Mouse (Mus musculus) limb, embryonic 11.5 days (tissue): ENCODE measurements around the gene Bmp4. TPM values are rescaled to one million over a fixed set of nuclear protein-coding genes. Genes with fewer than 3 reads are reported as not detected.
A peak's percentile ranks its signal among the peaks of the same experiment; 100 is the strongest.

ENCODE experiments used
- ATAC-seq: fragments of 200-750 bp; cut with Nextera tagmentation; 2 replicates; pipeline ENCODE4 v1.8.0; 2017; ENCODE audit warnings: low read depth; ENCODE audit not compliant: insufficient number of reproducible peaks, low FRiP score, low TSS enrichment
- DNase-seq: peaks from one replicate; pipeline ENCODE4 v3.0.0-alpha.2; 2015; ENCODE audit warnings: low spot score
- H3K27ac ChIP-seq: fragments of 300-500 bp; sonication (generic); replicated peaks from 2 replicates; pipeline ENCODE4 v1.5.1; 2014; ENCODE audit warnings: low read depth, mild to moderate bottlenecking, low read length
- H3K27me3 ChIP-seq: fragments of 300-500 bp; sonication (generic); 2 replicates; pipeline ENCODE4 v1.6.1; 2014; ENCODE audit warnings: mild to moderate bottlenecking, low read length, mixed read lengths; ENCODE audit not compliant: control insufficient read depth, insufficient read depth
- H3K36me3 ChIP-seq: fragments of 300-500 bp; sonication (generic); 2 replicates; pipeline ENCODE4 v1.6.1; 2014; ENCODE audit warnings: mild to moderate bottlenecking, low read length, moderate library complexity, mixed read lengths; ENCODE audit not compliant: control insufficient read depth, insufficient read depth
- H3K4me1 ChIP-seq: fragments of 300-500 bp; sonication (generic); 2 replicates; pipeline ENCODE4 v1.6.1; 2014; ENCODE audit warnings: low read length, mixed read lengths; ENCODE audit not compliant: control insufficient read depth, insufficient read depth
- H3K4me2 ChIP-seq: fragments of 300-500 bp; sonication (generic); 2 replicates; pipeline ENCODE4 v1.6.1; 2014; ENCODE audit warnings: low read depth, mild to moderate bottlenecking, moderate library complexity; ENCODE audit not compliant: severe bottlenecking
- H3K4me3 ChIP-seq: fragments of 300-500 bp; sonication (generic); 2 replicates; pipeline ENCODE4 v1.5.1; 2014; ENCODE audit warnings: low read depth, low read length
- H3K9ac ChIP-seq: fragments of 300-500 bp; sonication (generic); 2 replicates; pipeline ENCODE4 v1.6.1; 2014; ENCODE audit warnings: mild to moderate bottlenecking, low read length
- H3K9me3 ChIP-seq: fragments of 300-500 bp; sonication (generic); 2 replicates; pipeline ENCODE4 v1.6.1; 2016; ENCODE audit warnings: low read length; ENCODE audit not compliant: control insufficient read depth
- WGBS: fragments of 180-500 bp; shearing (Covaris S2); extraction: QIAGEN DNeasy Blood & Tissue Kit; methylation state at CpG from one replicate; pipeline ENCODE4 v1.1.7; 2014; 5-methylcytosine and 5-hydroxymethylcytosine counted together
- polyA plus RNA-seq: library from polyadenylated mRNA; unstranded; fragments of >200 nt; fragmentation: Nextera tagmentation; extraction: Ambion mirVana; gene quantifications from 2 replicates; pipeline ENCODE4 v1.2.1, GENCODE M21; 2014

Gene Bmp4
- polyA plus RNA-seq, 1 experiment from 2014 or later: 58.9 TPM

DNA sequence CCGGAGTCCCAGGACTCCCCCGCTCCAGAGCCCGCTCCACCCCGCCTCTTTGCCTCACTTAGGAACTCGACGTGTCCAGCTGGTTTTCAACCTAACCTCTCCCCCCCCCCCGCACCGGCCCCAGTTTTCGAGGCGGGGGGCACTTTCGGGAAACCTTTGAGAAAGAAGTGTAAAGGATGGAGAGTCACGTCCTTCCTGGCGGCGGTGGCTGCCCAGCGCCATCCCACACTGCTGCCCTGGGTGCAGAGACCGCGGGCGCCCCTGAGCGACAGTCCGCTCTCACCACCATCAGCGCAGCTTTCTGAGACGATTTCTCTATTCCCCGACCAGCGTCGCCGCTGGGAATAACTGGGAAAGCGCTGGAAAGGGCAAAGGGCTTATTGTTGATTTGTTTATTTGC, 1.8 kb downstream of the Bmp4 start:
- Histone ChIP-seq H3K27me3 (peaks cover 3% of the 10 kb centered on the region; the same call in 1 of the 2 replicates), H3K4me1 (peaks cover 9% of the 10 kb centered on the region; the same call in 1 of the 2 replicates), H3K9me3 (no peaks in the 10 kb centered on the region), H3K27ac (peak overlapping the region; percentile 63; the same call in 1 of the 2 replicates), H3K4me2 (peak overlapping the region; percentile 82), H3K4me3 (peak overlapping the region; percentile 37), H3K36me3 (no peaks in the 10 kb centered on the region), H3K9ac (peak overlapping the region; percentile 62)
- DNase-seq (peak; percentile 75), ATAC-seq (no peak)
- 0% methylated on average over 26 of the region's 27 CpGs for WGBS

GRCm38 (mm10) chr14:46387821-46388481, 2.5 kb downstream of the Bmp4 start:
- peak overlapping the region; percentile 63 for H3K27ac ChIP-seq
- DNase-seq (peak; percentile 77), ATAC-seq (peak; percentile 5; the same call in 1 of the 2 replicates)
- under 1% methylated on average over 41 of the region's 41 CpGs for WGBS
- H3K4me3 ChIP-seq: peak overlapping the region; percentile 37
- peaks cover 3% of the 10 kb centered on the region; the same call in 1 of the 2 replicates for H3K27me3 ChIP-seq
- peaks cover 9% of the 10 kb centered on the region; the same call in 1 of the 2 replicates for H3K4me1 ChIP-seq
- H3K9me3 ChIP-seq: no peaks in the 10 kb centered on the region
- no peaks in the 10 kb centered on the region for H3K36me3 ChIP-seq
- peak overlapping the region; percentile 82 for H3K4me2 ChIP-seq
- peak overlapping the region; percentile 62 for H3K9ac ChIP-seq

- H3K4me1 ChIP-seq: peaks cover 9% of the 10 kb centered on the region; the same call in 1 of the 2 replicates
- peaks cover 3% of the 10 kb centered on the region; the same call in 1 of the 2 replicates for H3K27me3 ChIP-seq
- WGBS: under 1% methylated on average over 27 of the region's 27 CpGs
These were observed 3.2 kb downstream of the Bmp4 start for GRCm38 (mm10) chr14:46387357-46387671.

DNA sequence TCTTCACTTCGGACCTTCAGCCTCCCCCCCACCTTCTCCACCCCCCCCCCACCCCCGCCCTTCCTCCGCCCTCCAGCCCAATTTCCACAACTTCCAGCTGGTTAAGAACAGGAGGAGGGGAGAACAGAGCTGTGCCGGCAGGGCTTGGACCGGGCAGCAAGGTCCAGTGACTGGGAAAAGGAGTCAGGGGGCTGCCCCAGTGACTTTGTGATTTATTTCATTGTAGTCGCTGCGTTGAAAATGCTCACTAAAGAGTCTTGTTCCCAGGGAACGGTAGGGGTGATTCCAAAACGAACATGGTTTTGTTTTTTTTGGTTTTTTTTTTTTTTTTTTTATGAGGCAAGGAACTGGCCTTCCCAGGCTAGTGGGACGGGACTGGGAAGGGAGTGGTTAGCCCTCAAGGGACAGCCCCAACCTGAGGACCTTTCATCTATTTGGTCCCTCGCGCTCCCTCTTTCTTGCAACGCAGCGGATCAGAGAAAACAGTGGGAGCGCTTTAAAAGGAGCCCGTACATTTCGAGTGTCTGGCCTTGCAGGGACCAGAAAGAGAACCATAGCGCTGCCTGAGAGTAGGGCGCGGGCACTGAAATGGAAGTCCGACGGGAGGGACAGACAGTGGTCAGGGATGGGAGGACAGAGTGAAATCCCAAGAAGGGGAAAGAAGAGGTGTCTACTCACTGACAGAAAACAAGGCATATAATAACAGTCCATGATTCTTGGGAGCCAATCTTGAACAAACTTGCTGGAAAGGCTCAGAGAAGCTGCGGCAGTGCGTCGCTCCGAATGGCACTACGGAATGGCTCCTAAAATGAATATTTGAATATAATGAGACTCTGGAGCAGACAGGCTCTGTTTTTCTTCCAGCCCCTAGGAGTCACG, 3.8 kb downstream of the Bmp4 start:
- Histone ChIP-seq H3K4me2 (peak overlapping the region; percentile 82), H3K4me3 (peak overlapping the region; percentile 37), H3K36me3 (peaks cover 2% of the 10 kb centered on the region; the same call in 1 of the 2 replicates), H3K9me3 (no peaks in the 10 kb centered on the region), H3K9ac (peak overlapping the region; percentile 64), H3K27me3 (peaks cover 3% of the 10 kb centered on the region; the same call in 1 of the 2 replicates), H3K27ac (peak overlapping the region; percentile 66), H3K4me1 (peaks cover 12% of the 10 kb centered on the region)
- DNase-seq: peak; percentile 50
- under 1% methylated on average over 26 of the region's 28 CpGs for WGBS
- ATAC-seq: 0 out of 2 replicates have a peak, but pooled peaks have one; percentile 0

More at GRCm38 (mm10) chr14:46387357-46387671, 3.2 kb downstream of the Bmp4 start:
- Histone ChIP-seq H3K9ac (peak overlapping the region; percentile 62), H3K4me2 (peak overlapping the region; percentile 82), H3K9me3 (no peaks in the 10 kb centered on the region), H3K27ac (peak overlapping the region; percentile 63), H3K4me3 (peak overlapping the region; percentile 37), H3K36me3 (peaks cover under 1% of the 10 kb centered on the region; the same call in 1 of the 2 replicates)
- peak; percentile 91 for DNase-seq
- peak; percentile 76 for ATAC-seq

GRCm38 (mm10) chr14:46385701-46386477, 4.6 kb downstream of the Bmp4 start:
- under 1% methylated on average over 39 of the region's 39 CpGs for WGBS
- Histone ChIP-seq H3K27me3 (peaks cover 3% of the 10 kb centered on the region; the same call in 1 of the 2 replicates), H3K4me2 (peak overlapping the region; percentile 82), H3K9ac (peak overlapping the region; percentile 64), H3K4me1 (peaks cover 20% of the 10 kb centered on the region), H3K9me3 (no peaks in the 10 kb centered on the region), H3K36me3 (peaks cover 2% of the 10 kb centered on the region; the same call in 1 of the 2 replicates), H3K27ac (peak overlapping the region; percentile 90), H3K4me3 (peak overlapping the region; percentile 37)
- peak; percentile 71 for DNase-seq
- ATAC-seq: no peak

DNA sequence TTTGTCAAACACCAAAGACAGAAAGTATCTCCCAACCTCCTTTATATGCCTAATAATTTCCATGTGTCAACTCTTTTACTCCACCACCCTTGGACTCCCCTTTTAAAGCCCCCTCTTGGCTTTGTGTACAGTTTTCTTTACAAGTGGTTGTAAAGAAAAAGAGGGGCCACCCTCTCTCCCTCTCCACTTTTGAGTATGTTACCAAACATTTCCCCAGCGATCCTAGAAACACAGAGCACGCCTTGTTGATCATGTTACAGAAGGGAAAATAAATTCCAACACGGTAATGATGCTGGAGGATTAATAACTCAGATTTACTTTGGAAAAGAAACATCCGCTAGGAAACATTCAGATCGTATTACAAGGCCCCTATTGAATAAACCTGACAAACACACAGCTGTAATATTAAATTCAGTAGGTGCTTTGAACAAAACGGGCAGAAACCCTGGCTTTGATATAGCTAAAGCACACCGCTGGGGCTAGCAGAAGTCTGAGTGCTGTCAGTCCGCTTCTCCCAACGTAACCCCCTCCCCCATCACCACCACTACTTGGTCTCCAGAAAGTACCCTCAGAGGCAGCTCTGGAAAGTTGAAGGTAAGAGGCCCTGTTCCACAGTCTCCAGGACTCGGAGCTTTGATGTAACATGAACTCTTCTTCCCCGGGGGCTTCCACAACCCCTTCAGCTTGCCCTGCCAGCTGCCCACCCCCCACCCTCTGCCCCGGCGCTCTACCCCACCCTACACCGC, 5.3 kb downstream of the Bmp4 start:
- peaks cover 25% of the 10 kb centered on the region for H3K4me1 ChIP-seq

GRCm38 (mm10) chr14:46381457-46381856, 9.0 kb downstream of the Bmp4 start:
- Histone ChIP-seq H3K27ac (no peak overlapping the region), H3K4me1 (peaks cover 29% of the 10 kb centered on the region)
- no peak for ATAC-seq

More for the DNA sequence above, 5.3 kb downstream of the Bmp4 start:
- Histone ChIP-seq H3K4me3 (peak overlapping the region; percentile 37), H3K9me3 (no peaks in the 10 kb centered on the region), H3K9ac (peak overlapping the region; percentile 64), H3K27ac (peak overlapping the region; percentile 90), H3K4me2 (peak overlapping the region; percentile 82), H3K27me3 (peaks cover 3% of the 10 kb centered on the region; the same call in 1 of the 2 replicates), H3K36me3 (peaks cover 2% of the 10 kb centered on the region; the same call in 1 of the 2 replicates)
- peak; percentile 28 for ATAC-seq
- 4% methylated on average over 14 of the region's 14 CpGs for WGBS
- peak; percentile 73 for DNase-seq

More at GRCm38 (mm10) chr14:46381457-46381856, 9.0 kb downstream of the Bmp4 start:
- no peaks in the 10 kb centered on the region for H3K9me3 ChIP-seq
- H3K27me3 ChIP-seq: no peaks in the 10 kb centered on the region
- H3K9ac ChIP-seq: no peak overlapping the region; the same call in 1 of the 2 replicates
- no peak for DNase-seq
- no peak overlapping the region for H3K4me3 ChIP-seq
- H3K36me3 ChIP-seq: peaks cover 2% of the 10 kb centered on the region; the same call in 1 of the 2 replicates
- H3K4me2 ChIP-seq: no peak overlapping the region
- WGBS: 27% methylated on average over 6 of the region's 6 CpGs
